Mouse (Mus musculus) myocyte (in vitro differentiated cells): ENCODE data around the gene Runx3. TPM values are rescaled to one million over a fixed set of nuclear protein-coding genes. Genes with fewer than 3 reads are reported as not detected.

ENCODE experiments used
- H3K27me3 ChIP-seq: one replicate; pipeline ENCODE4 v1.6.1; 2011; ENCODE audit not compliant: control insufficient read depth, insufficient read depth, insufficient read length
- H3K36me3 ChIP-seq: one replicate; pipeline ENCODE4 v1.6.1; 2011; ENCODE audit not compliant: control insufficient read depth, insufficient read depth
- H3K4me2 ChIP-seq: one replicate; pipeline ENCODE4 v1.6.1; 2011; ENCODE audit warnings: low read depth, control low read depth
- H3K4me3 ChIP-seq: one replicate; pipeline ENCODE4 v1.5.1; 2011; ENCODE audit warnings: mild to moderate bottlenecking, control low read depth, moderate library complexity
- H3K79me2 ChIP-seq: one replicate; pipeline ENCODE4 v1.6.1; 2011; ENCODE audit not compliant: control insufficient read depth, insufficient read depth
- H3ac ChIP-seq: one replicate; pipeline ENCODE4 v1.6.1; 2011; ENCODE audit not compliant: control insufficient read depth, insufficient read length
- CEBPB ChIP-seq: IDR thresholded peaks from 2 replicates; pipeline ENCODE4 v1.6.1; 2011; ENCODE audit warnings: mild to moderate bottlenecking, moderate library complexity; ENCODE audit not compliant: poor library complexity, insufficient read depth, severe bottlenecking
- E2F4 ChIP-seq: IDR thresholded peaks from one replicate; pipeline ENCODE4 v1.6.1; 2011; ENCODE audit warnings: mild to moderate bottlenecking, control low read depth, moderate library complexity; ENCODE audit not compliant: insufficient read depth
- MAX ChIP-seq: IDR thresholded peaks from one replicate; pipeline ENCODE4 v1.6.1; 2011; ENCODE audit warnings: low read depth, mild to moderate bottlenecking, control low read depth
- MYOD1 ChIP-seq, 3 experiments: IDR thresholded peaks; one replicate each; pipeline ENCODE4 v1.6.1; 2011; ENCODE audit warnings: control low read depth in 2 of 3, low read depth in 2 of 3, mild to moderate bottlenecking in 2 of 3, moderate library complexity in 1 of 3; ENCODE audit not compliant: insufficient read length in 2 of 3, control insufficient read depth in 1 of 3
- MYOG ChIP-seq, 3 experiments: IDR thresholded peaks; one replicate each; pipeline ENCODE4 v1.6.1; 2011; ENCODE audit warnings: control low read depth in 2 of 3, low read depth in 2 of 3, mild to moderate bottlenecking in 2 of 3; ENCODE audit not compliant: insufficient read length in 2 of 3, control insufficient read depth in 1 of 3, insufficient read depth in 1 of 3
- POLR2A ChIP-seq: IDR thresholded peaks from one replicate; pipeline ENCODE4 v1.6.1; 2011; ENCODE audit warnings: low read depth, mild to moderate bottlenecking, control low read depth, moderate library complexity; ENCODE audit not compliant: insufficient read length
- POLR2AphosphoS2 ChIP-seq: IDR thresholded peaks from one replicate; pipeline ENCODE4 v1.6.1; 2011; ENCODE audit warnings: low read depth, control low read depth; ENCODE audit not compliant: insufficient read length
- REST ChIP-seq: IDR thresholded peaks from one replicate; pipeline ENCODE4 v1.6.1; 2011; ENCODE audit warnings: mild to moderate bottlenecking, control low read depth, moderate library complexity; ENCODE audit not compliant: insufficient read depth, insufficient read length
- SRF ChIP-seq: IDR thresholded peaks from one replicate; pipeline ENCODE4 v1.6.1; 2011; ENCODE audit warnings: low read depth; ENCODE audit not compliant: control insufficient read depth, insufficient read length
- TCF12 ChIP-seq: IDR thresholded peaks from one replicate; pipeline ENCODE4 v1.6.1; 2011; ENCODE audit warnings: mild to moderate bottlenecking, control low read depth; ENCODE audit not compliant: poor library complexity, insufficient read depth, severe bottlenecking
- TCF3 ChIP-seq: IDR thresholded peaks from one replicate; pipeline ENCODE4 v1.6.1; 2011; ENCODE audit warnings: low read depth, control low read depth; ENCODE audit not compliant: insufficient read length
- USF1 ChIP-seq: IDR thresholded peaks from one replicate; pipeline ENCODE4 v1.6.1; 2011; ENCODE audit warnings: low read depth, mild to moderate bottlenecking, control low read depth, moderate library complexity
- polyA plus RNA-seq: library from polyadenylated mRNA; unstranded; fragments of >200 nt; fragmentation: generic; extraction: Trizol; gene quantifications from one replicate; pipeline ENCODE4 v1.2.1, GENCODE M21; 2012; ENCODE audit warnings: missing spikeins

Gene Runx3
- polyA plus RNA-seq, 1 experiment: 19.6 TPM

DNA sequence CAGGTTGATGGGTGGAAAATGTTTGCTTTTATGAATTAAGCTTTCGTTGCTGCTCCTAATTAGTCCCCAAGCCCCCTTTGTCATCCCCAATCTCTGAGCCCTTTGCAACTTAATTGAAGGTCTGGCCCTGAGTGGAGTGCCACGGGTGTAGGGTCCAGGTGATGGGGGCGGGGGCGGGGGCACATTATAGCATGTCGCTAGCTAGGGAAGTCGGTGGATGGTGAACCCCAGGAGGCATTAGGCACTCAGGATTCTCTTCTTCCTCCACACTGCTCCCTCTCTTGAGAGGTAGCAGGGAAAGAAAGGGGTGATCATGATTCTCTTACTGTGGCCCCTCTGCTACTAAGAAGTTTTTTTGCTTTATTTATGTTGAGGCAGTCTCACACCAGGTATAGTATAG is 36.1 kb downstream of the Runx3 start:
- H3K4me2 ChIP-seq: no peak overlapping the region

DNA sequence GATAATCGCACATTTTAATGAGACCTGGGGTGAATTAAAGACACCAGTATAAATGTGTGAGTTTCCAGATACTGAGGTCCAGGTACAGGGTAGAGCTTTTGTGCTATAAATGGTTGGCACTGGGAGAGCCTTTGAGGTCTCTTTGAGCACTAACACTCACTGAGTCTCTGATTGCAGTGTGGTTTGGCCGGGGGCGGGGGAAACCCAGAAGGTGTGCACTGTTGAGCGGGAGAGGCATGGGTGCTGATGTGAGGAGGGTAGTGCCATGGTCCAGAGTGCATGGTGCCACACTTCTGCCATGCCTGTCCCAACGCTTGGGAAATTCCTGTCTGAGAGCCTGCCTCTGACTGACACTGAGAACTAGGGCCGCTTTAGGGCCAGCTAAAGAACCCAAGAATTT is 36.9 kb downstream of the Runx3 start:
- Histone ChIP-seq H3K4me3 (no peak overlapping the region), H3K79me2 (peaks cover 42% of the 10 kb centered on the region), H3K36me3 (peaks cover 9% of the 10 kb centered on the region), H3K27me3 (no peaks in the 10 kb centered on the region), H3ac (no peak overlapping the region), H3K4me2 (no peak overlapping the region)
- TF ChIP-seq MYOD1 (IDR thresholded peaks at IDR 0.05; ENCODE audit: control insufficient read depth in 1 of 3, insufficient read length in 2 of 3, low read depth in 2 of 3): no peak

More for the DNA sequence above, 36.1 kb downstream of the Runx3 start:
- H3K27me3 ChIP-seq: no peaks in the 10 kb centered on the region
- no peak overlapping the region for H3K4me3 ChIP-seq
- no peak overlapping the region for H3ac ChIP-seq
- H3K79me2 ChIP-seq: peaks cover 42% of the 10 kb centered on the region
- peaks cover 9% of the 10 kb centered on the region for H3K36me3 ChIP-seq
- TF ChIP-seq TCF12: no peak
- TF ChIP-seq USF1: no peak
- TF ChIP-seq E2F4: no peak
- TF ChIP-seq TCF3: no peak
- no peak for TF ChIP-seq POLR2A
- TF ChIP-seq MYOD1 (IDR thresholded peaks at IDR 0.05; ENCODE audit: control insufficient read depth in 1 of 3, insufficient read length in 2 of 3, low read depth in 2 of 3): no peak
- no peak for TF ChIP-seq MYOG (IDR thresholded peaks at IDR 0.05; ENCODE audit: control insufficient read depth in 1 of 3, insufficient read depth in 1 of 3, insufficient read length in 2 of 3, low read depth in 2 of 3)
- TF ChIP-seq REST: no peak
- no peak for TF ChIP-seq CEBPB
- TF ChIP-seq MAX: no peak
- TF ChIP-seq POLR2AphosphoS2: no peak
- TF ChIP-seq SRF: no peak

DNA sequence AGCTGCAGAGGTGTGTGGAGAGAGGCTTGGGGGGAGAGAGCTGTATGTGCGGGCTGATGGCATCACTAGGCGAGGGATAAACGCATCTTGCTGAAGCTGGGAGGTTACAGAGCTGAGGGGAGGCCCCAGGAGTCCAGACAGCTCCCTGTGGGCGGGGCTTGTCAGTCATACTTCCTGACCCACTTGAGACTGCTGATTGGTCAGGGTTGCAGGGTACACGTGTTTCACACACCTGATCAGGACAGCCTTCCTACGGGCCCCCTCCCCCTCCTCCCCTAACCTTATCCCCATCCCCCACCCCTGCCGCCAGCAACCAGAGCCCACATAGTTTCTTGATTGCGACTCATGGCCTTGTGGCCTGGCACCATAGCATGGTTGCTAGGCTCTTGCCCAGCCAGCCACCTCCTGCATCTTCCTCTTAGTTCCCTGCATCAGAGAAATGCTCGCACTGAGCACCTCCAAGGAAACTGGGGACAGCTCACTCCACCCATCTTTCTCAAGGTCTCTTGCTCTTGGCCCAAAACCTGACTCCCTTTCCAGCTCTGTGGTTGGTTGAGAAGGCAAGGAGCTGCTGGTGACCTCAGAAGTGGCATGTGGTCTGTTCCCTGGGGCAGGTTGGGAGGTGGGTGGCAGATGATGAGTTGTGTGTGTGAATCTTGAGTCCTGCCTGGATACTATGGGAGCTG is 38.4 kb downstream of the Runx3 start:
- peaks cover 14% of the 10 kb centered on the region for H3K36me3 ChIP-seq
- no peaks in the 10 kb centered on the region for H3K27me3 ChIP-seq
- H3K4me3 ChIP-seq: no peak overlapping the region
- H3K4me2 ChIP-seq: peak overlapping the region; percentile 29
- TF ChIP-seq MYOG (IDR thresholded peaks at IDR 0.05; ENCODE audit: control insufficient read depth in 1 of 3, insufficient read depth in 1 of 3, insufficient read length in 2 of 3, low read depth in 2 of 3): no peak
- TF ChIP-seq TCF3: no peak
- TF ChIP-seq MYOD1 (IDR thresholded peaks at IDR 0.05; ENCODE audit: control insufficient read depth in 1 of 3, insufficient read length in 2 of 3, low read depth in 2 of 3): no peak
- no peak for TF ChIP-seq E2F4
- H3K79me2 ChIP-seq: peaks cover 31% of the 10 kb centered on the region
- no peak overlapping the region for H3ac ChIP-seq

DNA sequence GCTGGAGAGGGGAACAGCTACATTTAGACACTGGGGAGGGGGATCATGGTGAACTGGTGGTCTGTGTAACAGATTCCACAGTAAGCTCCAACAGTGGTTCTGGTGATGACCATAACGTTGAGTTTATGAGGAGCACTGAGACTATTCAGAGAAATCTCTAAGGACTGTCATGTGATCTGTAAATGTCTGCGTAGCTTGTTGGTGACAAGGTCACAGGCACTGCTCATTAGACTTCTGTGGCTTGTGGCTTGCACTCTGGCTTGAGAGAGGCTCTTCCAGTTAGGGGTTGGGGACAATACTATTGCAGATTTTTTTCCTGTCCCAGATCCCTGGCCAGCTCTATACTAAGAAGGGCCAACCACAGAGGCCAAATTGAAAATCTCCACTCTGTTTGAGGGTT is 39.2 kb downstream of the Runx3 start:
- H3ac ChIP-seq: no peak overlapping the region
- no peak overlapping the region for H3K4me2 ChIP-seq
- peaks cover 23% of the 10 kb centered on the region for H3K79me2 ChIP-seq
- TF ChIP-seq POLR2A (no peak), USF1 (no peak), REST (no peak), POLR2AphosphoS2 (no peak), TCF12 (no peak), MAX (no peak), MYOG (IDR thresholded peaks at IDR 0.05; ENCODE audit: control insufficient read depth in 1 of 3, insufficient read depth in 1 of 3, insufficient read length in 2 of 3, low read depth in 2 of 3) (no peak), CEBPB (no peak), TCF3 (no peak), SRF (no peak)
- H3K27me3 ChIP-seq: no peaks in the 10 kb centered on the region
- H3K36me3 ChIP-seq: peaks cover 18% of the 10 kb centered on the region
- H3K4me3 ChIP-seq: no peak overlapping the region

DNA sequence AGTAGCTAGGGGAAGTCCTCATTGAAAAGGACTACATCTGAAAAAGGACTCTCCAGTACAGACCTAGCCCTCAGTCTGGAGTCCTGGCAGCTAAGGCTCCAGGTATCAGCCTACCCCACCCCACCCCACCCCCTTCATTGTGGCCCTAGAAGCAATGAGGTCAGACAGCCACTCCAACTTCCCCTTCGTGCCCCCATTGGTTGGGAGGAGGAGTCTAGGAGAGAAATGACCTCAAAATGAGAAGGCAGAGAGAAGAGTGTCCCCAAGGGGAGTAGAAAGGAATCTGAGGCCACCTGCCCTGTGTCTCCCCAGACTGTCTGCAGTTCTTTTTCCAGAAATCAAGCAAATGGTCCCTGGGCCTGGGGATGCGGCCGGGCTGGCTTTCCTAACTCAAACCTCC is 39.7 kb downstream of the Runx3 start:
- H3ac ChIP-seq: no peak overlapping the region
- peaks cover 21% of the 10 kb centered on the region for H3K36me3 ChIP-seq
- H3K4me2 ChIP-seq: no peak overlapping the region
- peaks cover 19% of the 10 kb centered on the region for H3K79me2 ChIP-seq
- no peaks in the 10 kb centered on the region for H3K27me3 ChIP-seq
- no peak overlapping the region for H3K4me3 ChIP-seq
- TF ChIP-seq POLR2AphosphoS2: no peak
- TF ChIP-seq USF1: no peak
- TF ChIP-seq E2F4: no peak
- TF ChIP-seq TCF3: no peak
- TF ChIP-seq MAX: no peak
- no peak for TF ChIP-seq TCF12
- TF ChIP-seq REST: no peak
- no peak for TF ChIP-seq MYOG (IDR thresholded peaks at IDR 0.05; ENCODE audit: control insufficient read depth in 1 of 3, insufficient read depth in 1 of 3, insufficient read length in 2 of 3, low read depth in 2 of 3)
- no peak for TF ChIP-seq POLR2A
- TF ChIP-seq MYOD1 (IDR thresholded peaks at IDR 0.05; ENCODE audit: control insufficient read depth in 1 of 3, insufficient read length in 2 of 3, low read depth in 2 of 3): no peak
- TF ChIP-seq SRF: no peak
- no peak for TF ChIP-seq CEBPB
